Mouse (Mus musculus) MEL (cell line): ENCODE data around the gene Il10. TPM values are rescaled to one million over a fixed set of nuclear protein-coding genes. Genes with fewer than 3 reads are reported as not detected.

Experiments
- DNase-seq: peaks from one replicate; pipeline ENCODE4 v3.0.0; 2011; ENCODE audit warnings: low read depth, low spot score
- H3K27ac ChIP-seq: 2 replicates; pipeline ENCODE4 v1.5.1; 2012; ENCODE audit warnings: low read depth, mild to moderate bottlenecking, control low read depth, low read length, moderate library complexity; ENCODE audit not compliant: control insufficient read depth
- H3K27me3 ChIP-seq, 2 experiments: fragments of 150-350 bp in 1 of 2; sonication (generic) in 1 of 2; 2 replicates each; pipeline ENCODE4 v1.6.1; 2012; ENCODE audit warnings: low read length in 2 of 2, mild to moderate bottlenecking in 2 of 2, improper control_type of control experiment in 1 of 2, moderate library complexity in 1 of 2; ENCODE audit not compliant: insufficient read depth in 2 of 2, control insufficient read depth in 1 of 2
- H3K36me3 ChIP-seq, 2 experiments: 2 replicates each; pipeline ENCODE4 v1.6.1; 2012 to 2014; ENCODE audit warnings: low read length in 2 of 2, improper control_type of control experiment in 1 of 2, inconsistent platforms in 1 of 2, mild to moderate bottlenecking in 1 of 2; ENCODE audit not compliant: insufficient read depth in 2 of 2, control insufficient read depth in 1 of 2
- H3K4me1 ChIP-seq, 2 experiments: fragments of 150-350 bp in 1 of 2; sonication (generic) in 1 of 2; 2 replicates each; pipeline ENCODE4 v1.6.1; 2012; ENCODE audit warnings: low read length in 2 of 2, improper control_type of control experiment in 1 of 2, mild to moderate bottlenecking in 1 of 2; ENCODE audit not compliant: insufficient read depth in 2 of 2, control insufficient read depth in 1 of 2
- H3K4me3 ChIP-seq, 2 experiments: fragments of 150-350 bp in 1 of 2; sonication (generic) in 1 of 2; 2 replicates each; pipeline ENCODE4 v1.5.1; 2012; ENCODE audit warnings: low read depth in 2 of 2, low read length in 2 of 2, mild to moderate bottlenecking in 2 of 2, moderate library complexity in 2 of 2, control low read depth in 1 of 2, improper control_type of control experiment in 1 of 2; ENCODE audit not compliant: control insufficient read depth in 1 of 2, insufficient read depth in 1 of 2
- H3K79me2 ChIP-seq: 2 replicates; pipeline ENCODE4 v1.6.1; 2012; ENCODE audit warnings: mild to moderate bottlenecking, low read length, moderate library complexity; ENCODE audit not compliant: control insufficient read depth, poor library complexity, insufficient read depth
- H3K9ac ChIP-seq: 2 replicates; pipeline ENCODE4 v1.6.1; 2012; ENCODE audit warnings: low read depth, mild to moderate bottlenecking, control low read depth, low read length, moderate library complexity; ENCODE audit not compliant: control insufficient read depth, poor library complexity, severe bottlenecking
- H3K9me3 ChIP-seq: fragments of 150-350 bp; sonication (generic); replicated peaks from 2 replicates; pipeline ENCODE4 v1.6.1; 2012; ENCODE audit warnings: mild to moderate bottlenecking, low read length, improper control_type of control experiment, moderate library complexity; ENCODE audit not compliant: insufficient read depth
- CHD1 ChIP-seq: IDR thresholded peaks from 2 replicates; pipeline ENCODE4 v1.6.1; 2012; ENCODE audit warnings: low read depth, mild to moderate bottlenecking, inconsistent platforms, low read length, improper control_type of control experiment
- CHD2 ChIP-seq: IDR thresholded peaks from 2 replicates; pipeline ENCODE4 v1.6.1; 2011; ENCODE audit warnings: low read length, improper control_type of control experiment
- CTCF ChIP-seq, 3 experiments: IDR thresholded peaks in 2 of 3; conservative IDR thresholded peaks in 1 of 3; 2 replicates each; pipeline ENCODE4 v1.5.1; 2011 to 2012; ENCODE audit warnings: low read length in 3 of 3, low read depth in 2 of 3, mild to moderate bottlenecking in 2 of 3, improper control_type of control experiment in 1 of 3, inconsistent platforms in 1 of 3, mixed read lengths in 1 of 3, moderate library complexity in 1 of 3; ENCODE audit not compliant: control insufficient read depth in 1 of 3, insufficient read depth in 1 of 3, poor library complexity in 1 of 3, severe bottlenecking in 1 of 3
- EP300 ChIP-seq, 2 experiments: IDR thresholded peaks; 2 replicates each; pipeline ENCODE4 v1.6.1; 2011; ENCODE audit warnings: improper control_type of control experiment in 2 of 2, low read length in 2 of 2, low read depth in 1 of 2, mild to moderate bottlenecking in 1 of 2
- ETS1 ChIP-seq: IDR thresholded peaks from 2 replicates; pipeline ENCODE4 v1.6.1; 2012; ENCODE audit warnings: low read depth, mild to moderate bottlenecking, inconsistent platforms, low read length, improper control_type of control experiment, moderate library complexity
- GATA1 ChIP-seq: IDR thresholded peaks from 2 replicates; pipeline ENCODE4 v1.6.1; 2011; ENCODE audit warnings: low read depth, low read length, improper control_type of control experiment
- HCFC1 ChIP-seq: IDR thresholded peaks from 2 replicates; pipeline ENCODE4 v1.6.1; 2012; ENCODE audit warnings: low read depth, mild to moderate bottlenecking, inconsistent platforms, low read length, improper control_type of control experiment, moderate library complexity
- JUND ChIP-seq: IDR thresholded peaks from 2 replicates; pipeline ENCODE4 v1.6.1; 2011; ENCODE audit warnings: low read depth, mild to moderate bottlenecking, improper control_type of control experiment, low read length
- KAT2A ChIP-seq: conservative IDR thresholded peaks from 2 replicates; pipeline ENCODE4 v1.6.1; 2012; ENCODE audit warnings: low read depth, low read length, improper control_type of control experiment, inconsistent platforms
- MAX ChIP-seq: IDR thresholded peaks from 2 replicates; pipeline ENCODE4 v1.6.1; 2011; ENCODE audit warnings: low read length, improper control_type of control experiment
- MAZ ChIP-seq: IDR thresholded peaks from 2 replicates; pipeline ENCODE4 v1.6.1; 2012; ENCODE audit warnings: low read depth, mild to moderate bottlenecking, inconsistent platforms, low read length, improper control_type of control experiment
- MYB ChIP-seq: IDR thresholded peaks from 2 replicates; pipeline ENCODE4 v1.6.1; 2011; ENCODE audit warnings: mild to moderate bottlenecking, low read depth, low read length, improper control_type of control experiment
- POLR2AphosphoS5 ChIP-seq: IDR thresholded peaks from 2 replicates; pipeline ENCODE4 v1.6.1; 2012; ENCODE audit warnings: low read depth, borderline replicate concordance, mild to moderate bottlenecking, inconsistent platforms, low read length, moderate library complexity, mixed read lengths
- RAD21 ChIP-seq: IDR thresholded peaks from 2 replicates; pipeline ENCODE4 v1.6.1; 2011; ENCODE audit warnings: mild to moderate bottlenecking, low read depth, low read length, improper control_type of control experiment
- SIN3A ChIP-seq: IDR thresholded peaks from 2 replicates; pipeline ENCODE4 v1.6.1; 2012; ENCODE audit warnings: low read length, improper control_type of control experiment, inconsistent platforms
- TAL1 ChIP-seq: IDR thresholded peaks from 2 replicates; pipeline ENCODE4 v1.6.1; 2012; ENCODE audit warnings: mild to moderate bottlenecking, inconsistent platforms, low read length, moderate library complexity, mixed read lengths
- TBP ChIP-seq: IDR thresholded peaks from 2 replicates; pipeline ENCODE4 v1.8.0; 2011; ENCODE audit warnings: low read depth, low read length, improper control_type of control experiment
- UBTF ChIP-seq: IDR thresholded peaks from 2 replicates; pipeline ENCODE4 v1.6.1; 2012; ENCODE audit warnings: low read depth, mild to moderate bottlenecking, inconsistent platforms, low read length, improper control_type of control experiment, moderate library complexity, borderline replicate concordance; ENCODE audit not compliant: insufficient read depth
- USF1 ChIP-seq: IDR thresholded peaks from 2 replicates; pipeline ENCODE4 v1.6.1; 2014; ENCODE audit warnings: low read depth, mild to moderate bottlenecking, inconsistent platforms, low read length, improper control_type of control experiment, moderate library complexity
- USF2 ChIP-seq, 2 experiments: IDR thresholded peaks; 2 replicates each; pipeline ENCODE4 v1.6.1; 2011 to 2012; ENCODE audit warnings: improper control_type of control experiment in 2 of 2, low read length in 2 of 2, borderline replicate concordance in 1 of 2, inconsistent platforms in 1 of 2, low read depth in 1 of 2, mild to moderate bottlenecking in 1 of 2; ENCODE audit not compliant: insufficient read depth in 1 of 2
- ZC3H11A ChIP-seq: IDR thresholded peaks from 2 replicates; pipeline ENCODE4 v1.6.1; 2012; ENCODE audit warnings: low read depth, mild to moderate bottlenecking, inconsistent platforms, low read length, improper control_type of control experiment
- ZKSCAN1 ChIP-seq: IDR thresholded peaks from 2 replicates; pipeline ENCODE4 v1.6.1; 2012; ENCODE audit warnings: low read depth, mild to moderate bottlenecking, inconsistent platforms, low read length, improper control_type of control experiment, moderate library complexity
- ZMIZ1 ChIP-seq: IDR thresholded peaks from 2 replicates; pipeline ENCODE4 v1.6.1; 2012; ENCODE audit warnings: low read depth, mild to moderate bottlenecking, inconsistent platforms, low read length, improper control_type of control experiment, moderate library complexity
- polyA plus RNA-seq, 2 experiments: library from polyadenylated mRNA; stranded (reverse) in 1 of 2; unstranded in 1 of 2; fragments of >175 nt in 1 of 2; fragments of >200 nt in 1 of 2; gene quantifications; 2 replicates each; pipeline versions ENCODE4 v1.2.1 to v1.2.4; 2012; ENCODE audit warnings: low replicate concordance in 2 of 2, low read depth in 1 of 2; ENCODE audit not compliant: insufficient read length in 2 of 2, insufficient read depth in 1 of 2, missing spikeins in 1 of 2
- total RNA-seq: library from RNA; depleted of rRNA; stranded (reverse); fragments of 300-350 nt; gene quantifications from 2 replicates; pipeline ENCODE4 v1.2.3, GENCODE M21; 2012

Gene Il10
- total and polyA plus RNA-seq, 3 experiments: not detected

- Histone ChIP-seq H3K27ac (no peak overlapping the region), H3K9ac (no peak overlapping the region), H3K9me3 (no peaks in the 10 kb centered on the region), H3K27me3 (no peaks in the 10 kb centered on the region), H3K4me3 (no peak overlapping the region), H3K4me1 (peaks cover 15 to 36% of the 10 kb centered on the region in 2 experiments), H3K36me3 (peaks cover 0 to 30% of the 10 kb centered on the region in 2 experiments; a peak in 2 of 4 replicates), H3K79me2 (peaks cover 19% of the 10 kb centered on the region)
- no peak for TF ChIP-seq RAD21
- TF ChIP-seq CHD1: no peak
- TF ChIP-seq CHD2: no peak
- TF ChIP-seq ZMIZ1: no peak
- TF ChIP-seq KAT2A: no peak
- no peak for TF ChIP-seq TAL1
- TF ChIP-seq MYB: no peak
- TF ChIP-seq CTCF (IDR thresholded peaks at IDR 0.05 in 2 of 3, conservative IDR thresholded peaks at IDR 0.05 in 1 of 3; ENCODE audit: control insufficient read depth in 1 of 3, insufficient read depth in 1 of 3, low read depth in 2 of 3, low read length in 3 of 3, poor library complexity in 1 of 3, severe bottlenecking in 1 of 3): no peak
- no peak for TF ChIP-seq ETS1
- no peak for TF ChIP-seq MAX
- no peak for TF ChIP-seq USF2 (IDR thresholded peaks at IDR 0.05; ENCODE audit: borderline replicate concordance in 1 of 2, insufficient read depth in 1 of 2, low read depth in 1 of 2, low read length in 2 of 2)
- TF ChIP-seq ZKSCAN1: no peak
- TF ChIP-seq HCFC1: no peak
- no peak for TF ChIP-seq USF1
- TF ChIP-seq JUND: no peak
- TF ChIP-seq ZC3H11A: no peak
- TF ChIP-seq POLR2AphosphoS5: no peak
- no peak for TF ChIP-seq MAZ
- no peak for DNase-seq
Observed at GRCm38 (mm10) chr1:131062821-131063220, 43.2 kb downstream of the Il10 start.

DNA sequence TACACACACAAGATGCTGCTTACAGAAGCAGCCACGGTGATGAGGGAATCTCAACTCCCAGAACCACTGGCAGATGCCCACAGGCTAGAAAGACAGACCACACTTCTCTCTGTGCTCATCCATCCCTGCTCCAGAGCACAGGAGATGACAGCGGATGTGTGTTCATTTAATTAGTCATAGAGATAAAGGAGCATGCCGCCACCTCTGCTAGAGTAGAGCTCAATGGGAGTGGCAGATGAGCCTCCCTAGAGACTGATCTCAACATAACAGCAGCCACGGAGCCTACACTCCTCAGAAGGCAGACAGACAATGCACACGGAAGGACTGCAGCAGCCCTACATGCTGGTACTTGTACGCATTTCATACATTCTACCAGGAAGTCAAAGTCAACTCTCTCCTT is 44.6 kb downstream of the Il10 start:
- DNase-seq: peak; percentile 83
- peaks cover 19% of the 10 kb centered on the region for H3K79me2 ChIP-seq
- TF ChIP-seq SIN3A (peak; percentile 61), ZKSCAN1 (no peak), GATA1 (peak; percentile 23; the same call in 1 of the 2 replicates), TBP (0 out of 2 replicates have a peak, but pooled peaks have one; percentile 27), MAZ (no peak), EP300 (IDR thresholded peaks at IDR 0.05; ENCODE audit: low read depth in 1 of 2, low read length in 2 of 2) (peak in 1 of 2 experiments; percentile 14; a peak in 1 of 4 replicates), MAX (0 out of 2 replicates have a peak, but pooled peaks have one; percentile 41), UBTF (no peak)
- H3K9me3 ChIP-seq: no peaks in the 10 kb centered on the region
- no peak overlapping the region for H3K4me3 ChIP-seq
- 0 out of 2 replicates have a peak overlapping the region, but pooled peaks have one; percentile 16 for H3K27ac ChIP-seq
- peaks cover 21 to 43% of the 10 kb centered on the region in 2 experiments for H3K4me1 ChIP-seq
- no peaks in the 10 kb centered on the region for H3K27me3 ChIP-seq
- H3K9ac ChIP-seq: no peak overlapping the region
- H3K36me3 ChIP-seq: peaks cover 0 to 33% of the 10 kb centered on the region in 2 experiments; a peak in 2 of 4 replicates
